Mouse (Mus musculus) liver, embryonic 16.5 days (tissue): Measurements from ENCODE around the gene Ppp4r4. TPM values are rescaled to one million over a fixed set of nuclear protein-coding genes. Genes with fewer than 3 reads are reported as not detected.

Experiments used
- ATAC-seq: fragments of 200-750 bp; cut with Nextera tagmentation; 2 replicates; pipeline ENCODE4 v1.8.0; 2017; ENCODE audit warnings: low read depth, mild to moderate bottlenecking, moderate number of reproducible peaks, moderate library complexity
- H3K27ac ChIP-seq: fragments of 300-500 bp; sonication (generic); 2 replicates; pipeline ENCODE4 v1.5.1; 2014; ENCODE audit warnings: mild to moderate bottlenecking, low read length
- H3K27me3 ChIP-seq: fragments of 300-500 bp; sonication (generic); 2 replicates; pipeline ENCODE4 v1.6.1; 2014; ENCODE audit warnings: low read depth, low read length, mixed read lengths; ENCODE audit not compliant: control insufficient read depth, insufficient read depth
- H3K36me3 ChIP-seq: fragments of 300-500 bp; sonication (generic); 2 replicates; pipeline ENCODE4 v1.6.1; 2014; ENCODE audit warnings: mild to moderate bottlenecking; ENCODE audit not compliant: control insufficient read depth, insufficient read depth
- H3K4me1 ChIP-seq: fragments of 300-500 bp; sonication (generic); 2 replicates; pipeline ENCODE4 v1.6.1; 2014; ENCODE audit warnings: low read depth, low read length, mixed read lengths; ENCODE audit not compliant: control insufficient read depth
- H3K4me2 ChIP-seq: fragments of 300-500 bp; sonication (generic); 2 replicates; pipeline ENCODE4 v1.6.1; 2014; ENCODE audit warnings: low read depth, low read length, mixed read lengths
- H3K4me3 ChIP-seq: fragments of 300-500 bp; sonication (generic); 2 replicates; pipeline ENCODE4 v1.5.1; 2014; ENCODE audit warnings: low read depth, mild to moderate bottlenecking, low read length
- H3K9ac ChIP-seq: fragments of 300-500 bp; sonication (generic); 2 replicates; pipeline ENCODE4 v1.6.1; 2014; ENCODE audit warnings: low read depth, low read length
- H3K9me3 ChIP-seq: fragments of 300-500 bp; sonication (generic); replicated peaks from 2 replicates; pipeline ENCODE4 v1.6.1; 2016; ENCODE audit warnings: low read length; ENCODE audit not compliant: control insufficient read depth
- WGBS: fragments of 180-500 bp; shearing (Covaris S2); extraction: QIAGEN DNeasy Blood & Tissue Kit; methylation state at CpG from one replicate; pipeline ENCODE4 v1.1.7; 2014; ENCODE audit not compliant: insufficient replicate concordance; 5-methylcytosine and 5-hydroxymethylcytosine counted together
- polyA plus RNA-seq: library from polyadenylated mRNA; unstranded; fragments of >200 nt; fragmentation: Nextera tagmentation; extraction: Ambion mirVana; gene quantifications from 2 replicates; pipeline ENCODE4 v1.2.1, GENCODE M21; 2015

The Ppp4r4 gene
- polyA plus RNA-seq, 1 experiment from 2014 or later: 1.6 TPM

- H3K9me3 ChIP-seq: no peaks in the 10 kb centered on the region
- no peaks in the 10 kb centered on the region for H3K36me3 ChIP-seq
- H3K27ac ChIP-seq: no peak overlapping the region
- no peak overlapping the region for H3K4me2 ChIP-seq
- no peak overlapping the region for H3K9ac ChIP-seq
- no peak overlapping the region for H3K4me3 ChIP-seq
- H3K27me3 ChIP-seq: no peaks in the 10 kb centered on the region
- WGBS: 69% methylated on average over 2 of the region's 2 CpGs
- H3K4me1 ChIP-seq: no peaks in the 10 kb centered on the region
- ATAC-seq: no peak
Observed at GRCm38 (mm10) chr12:103634430-103634829, 102.3 kb downstream of the Ppp4r4 start.

GRCm38 (mm10) chr12:103635846-103636245 lies 103.8 kb downstream of the Ppp4r4 start:
- H3K9me3 ChIP-seq: no peaks in the 10 kb centered on the region
- no peak overlapping the region for H3K9ac ChIP-seq
- peak; percentile 82 for ATAC-seq
- WGBS: 45% methylated on average over 2 of the region's 2 CpGs
- H3K4me1 ChIP-seq: no peaks in the 10 kb centered on the region
- H3K27ac ChIP-seq: peak overlapping the region; percentile 66
- no peak overlapping the region for H3K4me2 ChIP-seq
- H3K4me3 ChIP-seq: no peak overlapping the region
- H3K27me3 ChIP-seq: no peaks in the 10 kb centered on the region
- no peaks in the 10 kb centered on the region for H3K36me3 ChIP-seq

GRCm38 (mm10) chr12:103643336-103643735 lies 111.3 kb downstream of the Ppp4r4 start:
- H3K27ac ChIP-seq: no peak overlapping the region
- no peak overlapping the region for H3K4me3 ChIP-seq
- H3K27me3 ChIP-seq: no peaks in the 10 kb centered on the region
- no peak overlapping the region for H3K4me2 ChIP-seq
- no peak overlapping the region for H3K9ac ChIP-seq
- peak; percentile 35; the same call in 1 of the 2 replicates for ATAC-seq
- no peaks in the 10 kb centered on the region for H3K4me1 ChIP-seq
- no peaks in the 10 kb centered on the region for H3K36me3 ChIP-seq
- H3K9me3 ChIP-seq: no peaks in the 10 kb centered on the region
- WGBS: 0% methylated on average over 2 of the region's 2 CpGs

GRCm38 (mm10) chr12:103643818-103644217 lies 111.7 kb downstream of the Ppp4r4 start:
- Histone ChIP-seq H3K27ac (no peak overlapping the region), H3K36me3 (no peaks in the 10 kb centered on the region), H3K9ac (no peak overlapping the region), H3K9me3 (no peaks in the 10 kb centered on the region), H3K4me2 (no peak overlapping the region), H3K27me3 (no peaks in the 10 kb centered on the region), H3K4me3 (no peak overlapping the region), H3K4me1 (no peaks in the 10 kb centered on the region)
- no peak for ATAC-seq
- WGBS: 58% methylated on average over 3 of the region's 3 CpGs

GRCm38 (mm10) chr12:103644601-103645000 lies 112.5 kb downstream of the Ppp4r4 start:
- Histone ChIP-seq H3K27me3 (no peaks in the 10 kb centered on the region), H3K4me2 (no peak overlapping the region), H3K27ac (no peak overlapping the region), H3K36me3 (no peaks in the 10 kb centered on the region), H3K4me3 (no peak overlapping the region), H3K9me3 (no peaks in the 10 kb centered on the region), H3K9ac (no peak overlapping the region), H3K4me1 (no peaks in the 10 kb centered on the region)
- ATAC-seq: no peak
- 22% methylated on average over 5 of the region's 5 CpGs for WGBS

GRCm38 (mm10) chr12:103646314-103646713 lies 114.2 kb downstream of the Ppp4r4 start:
- Histone ChIP-seq H3K4me2 (no peak overlapping the region), H3K9me3 (no peaks in the 10 kb centered on the region), H3K27ac (no peak overlapping the region), H3K9ac (no peak overlapping the region), H3K36me3 (no peaks in the 10 kb centered on the region), H3K27me3 (no peaks in the 10 kb centered on the region), H3K4me3 (no peak overlapping the region), H3K4me1 (no peaks in the 10 kb centered on the region)
- 45% methylated on average over 2 of the region's 2 CpGs for WGBS
- ATAC-seq: no peak

GRCm38 (mm10) chr12:103653836-103654235 lies 121.8 kb downstream of the Ppp4r4 start:
- Histone ChIP-seq H3K27ac (no peak overlapping the region), H3K27me3 (no peaks in the 10 kb centered on the region), H3K9me3 (no peaks in the 10 kb centered on the region), H3K36me3 (no peaks in the 10 kb centered on the region), H3K4me3 (no peak overlapping the region), H3K4me2 (0 out of 2 replicates have a peak overlapping the region, but pooled peaks have one; percentile 46), H3K9ac (no peak overlapping the region), H3K4me1 (no peaks in the 10 kb centered on the region; the same call in 1 of the 2 replicates)
- ATAC-seq: no peak
- WGBS: 70% methylated on average over 2 of the region's 2 CpGs

- Histone ChIP-seq H3K9ac (peak overlapping the region; percentile 33), H3K4me2 (peak overlapping the region; percentile 46), H3K27me3 (no peaks in the 10 kb centered on the region), H3K9me3 (no peaks in the 10 kb centered on the region), H3K27ac (peak overlapping the region; percentile 72), H3K4me1 (no peaks in the 10 kb centered on the region; the same call in none of the 2 replicates), H3K4me3 (peak overlapping the region; percentile 32), H3K36me3 (no peaks in the 10 kb centered on the region)
- 55% methylated on average over 7 of the region's 7 CpGs for WGBS
- peak; percentile 78 for ATAC-seq
Observed at GRCm38 (mm10) chr12:103655123-103656044, 123.3 kb downstream of the Ppp4r4 start.
